ENCODE assay signal across 26 mouse cellular contexts in the genomic region with DNA sequence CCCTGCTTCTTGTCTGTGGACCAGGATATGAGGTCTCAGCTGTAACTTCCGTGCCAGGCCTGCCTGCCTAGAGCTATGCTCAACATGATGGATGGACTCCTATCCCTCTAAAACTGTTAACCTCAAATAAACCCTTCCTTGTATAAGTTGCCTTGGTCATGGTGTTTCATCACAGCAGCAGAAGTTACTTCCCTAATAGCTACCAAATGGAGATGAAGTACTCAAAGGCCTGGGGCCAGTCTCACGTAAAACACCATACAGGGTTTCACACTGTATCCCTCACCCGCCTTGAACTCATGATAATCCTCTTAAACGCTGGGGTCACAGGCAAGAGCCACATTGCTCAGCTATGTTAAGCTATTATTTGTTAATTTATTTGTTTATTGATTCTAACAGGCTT. TPM values are rescaled to one million over a fixed set of nuclear protein-coding genes. Genes with fewer than 3 reads are reported as not detected.
"Had no signal": no experiment of that assay in that cellular context is flagged by ENCODE, and none has a peak within 500 bp of the region (broad histone marks: within the 10 kb centered on the region; RNA-seq: fewer than 3 reads in every experiment).

No protein-coding gene starts in this region.

- H3K27me3 ChIP-seq: lung, embryonic 15.5 days; megakaryocyte, embryonic 14.5 days; midbrain, embryonic 13.5 days; midbrain, embryonic 15.5 days; neural tube, embryonic 13.5 days; neural tube, embryonic 15.5 days had no signal

- DNase-seq: liver, postnatal 0 days; lung, adult 2 months; lung, postnatal 14 days; lung, postnatal 36 days; retina, postnatal 1 day; right cerebral cortex, adult 18-20 months; right cerebral cortex, postnatal 25 days; right cerebral cortex, postnatal 4 days; spleen, adult 18-20 months; thymus, adult 18-20 months; thymus, postnatal 14 days; thymus, postnatal 36 days had no signal

- H3K27ac ChIP-seq: lung, embryonic 15.5 days; macrophage; midbrain, embryonic 13.5 days; midbrain, embryonic 15.5 days; neural tube, embryonic 13.5 days; neural tube, embryonic 15.5 days had no signal

- H3K9ac ChIP-seq: liver, postnatal 0 days; lung, embryonic 15.5 days; midbrain, embryonic 13.5 days; midbrain, embryonic 15.5 days; neural tube, embryonic 13.5 days; neural tube, embryonic 15.5 days had no signal

- H3K9me3 ChIP-seq: lung, embryonic 15.5 days; megakaryocyte, embryonic 14.5 days; midbrain, embryonic 15.5 days; neural tube, embryonic 13.5 days; neural tube, embryonic 15.5 days had no signal

- H3K4me2 ChIP-seq: lung, embryonic 15.5 days; midbrain, embryonic 11.5 days; midbrain, embryonic 13.5 days; midbrain, embryonic 15.5 days; neural tube, embryonic 13.5 days; neural tube, embryonic 15.5 days had no signal

- H3K4me1 ChIP-seq: midbrain, embryonic 13.5 days; midbrain, embryonic 15.5 days had no signal

- ATAC-seq: liver, postnatal 0 days; lung, postnatal 0 days; midbrain, embryonic 13.5 days; midbrain, embryonic 15.5 days had no signal

- H3K4me3 ChIP-seq: lung, embryonic 15.5 days; megakaryocyte, embryonic 14.5 days; midbrain, embryonic 13.5 days; midbrain, embryonic 15.5 days; neural tube, embryonic 13.5 days; neural tube, embryonic 15.5 days had no signal

RNA-seq across cellular contexts. Expression of gene Gm11437, which starts 49.8 kb away (rescaled TPM):
- total RNA-seq: midbrain, postnatal 0 days; monocyte, adult 5-6 weeks had no signal
- polyA plus RNA-seq: lung, adult 2 months; lung, postnatal 0 days; macrophage; midbrain, embryonic 11.5 days; neural tube, embryonic 11.5 days; stomach, embryonic 14.5 days; thymus, postnatal 0 days had no signal
